Mouse (Mus musculus) macrophage (primary cell): ENCODE measurements around the gene Gm6034. TPM values are rescaled to one million over a fixed set of nuclear protein-coding genes. Genes with fewer than 3 reads are reported as not detected.
A peak's percentile ranks its signal among the peaks of the same experiment; 100 is the strongest.

Source experiments
- H3K27ac ChIP-seq: fragments of 350-480 bp; formaldehyde crosslinking; 2 replicates; pipeline ENCODE4 v1.9.0; 2021
- H3K36me3 ChIP-seq: fragments of 350-480 bp; formaldehyde crosslinking; 2 replicates; pipeline ENCODE4 v1.9.0; 2021; ENCODE audit errors: inconsistent target
- H3K4me3 ChIP-seq: fragments of 350-480 bp; formaldehyde crosslinking; 2 replicates; pipeline ENCODE4 v1.9.0; 2021; ENCODE audit errors: inconsistent target
- H3K79me2 ChIP-seq: fragments of 350-480 bp; formaldehyde crosslinking; 2 replicates; pipeline ENCODE4 v1.9.0; 2021; ENCODE audit errors: inconsistent target
- WGBS: methylation state at CpG from one replicate; pipeline ENCODE4 v1.1.7; 2026; ENCODE audit warnings: inconsistent platforms; ENCODE audit not compliant: missing documents; 5-methylcytosine and 5-hydroxymethylcytosine counted together
- polyA plus RNA-seq: library from polyadenylated mRNA; stranded (reverse); fragments of 250-400 nt; gene quantifications from 3 replicates; pipeline ENCODE4 v1.2.4, GENCODE M21; 2018; ENCODE audit warnings: inconsistent platforms

Gene Gm6034
- polyA plus RNA-seq, 1 experiment from 2014 or later = not detected

DNA sequence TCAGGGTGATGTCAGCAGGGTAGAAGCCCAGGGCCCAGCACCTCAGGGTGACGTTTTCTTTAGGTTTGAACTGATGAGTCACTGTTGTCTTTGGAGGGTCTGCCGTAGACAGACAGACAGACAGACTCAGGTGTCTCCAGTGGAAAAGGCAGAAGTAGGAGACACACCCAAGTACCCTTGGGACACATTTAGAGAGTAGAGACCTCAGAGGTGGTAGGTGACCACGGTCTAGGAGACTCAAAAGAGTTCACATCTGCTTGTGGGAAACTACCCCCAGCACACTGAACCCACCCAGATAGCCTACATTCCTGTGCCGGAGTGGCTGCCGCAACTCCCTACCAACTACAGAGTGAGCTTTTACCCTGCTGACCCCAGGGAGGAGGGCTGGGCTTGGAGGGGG lies 27.8 kb upstream of the Gm6034 start:
- H3K79me2 ChIP-seq = peaks cover 59% of the 10 kb centered on the region
- 94% methylated on average over 5 of the region's 5 CpGs for WGBS
- H3K36me3 ChIP-seq = peaks cover 43% of the 10 kb centered on the region
- H3K27ac ChIP-seq = no peak overlapping the region
- H3K4me3 ChIP-seq = no peak overlapping the region

DNA sequence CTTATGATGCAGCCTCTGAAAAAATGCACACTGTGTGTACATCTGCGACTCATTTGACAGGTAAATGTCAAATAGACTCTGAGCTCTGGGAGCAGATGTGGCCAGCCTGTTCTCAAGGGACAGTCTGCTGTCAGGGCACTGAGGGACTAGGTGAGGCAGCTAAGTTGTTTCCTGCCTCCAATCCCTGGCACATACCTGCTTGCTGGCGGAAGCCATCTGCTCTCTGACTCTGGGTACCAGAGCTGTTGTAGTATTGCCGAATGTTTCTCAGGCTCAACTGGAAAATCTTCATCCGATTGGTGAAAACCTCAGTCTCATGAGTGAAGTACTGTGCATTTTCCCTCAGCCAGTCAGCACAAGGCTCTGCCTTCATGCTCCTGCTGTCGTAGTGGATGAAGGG lies 25.7 kb upstream of the Gm6034 start:
- Histone ChIP-seq H3K36me3 (peaks cover 43% of the 10 kb centered on the region), H3K79me2 (peaks cover 63% of the 10 kb centered on the region), H3K27ac (no peak overlapping the region), H3K4me3 (no peak overlapping the region)
- WGBS = 96% methylated on average over 5 of the region's 5 CpGs

DNA sequence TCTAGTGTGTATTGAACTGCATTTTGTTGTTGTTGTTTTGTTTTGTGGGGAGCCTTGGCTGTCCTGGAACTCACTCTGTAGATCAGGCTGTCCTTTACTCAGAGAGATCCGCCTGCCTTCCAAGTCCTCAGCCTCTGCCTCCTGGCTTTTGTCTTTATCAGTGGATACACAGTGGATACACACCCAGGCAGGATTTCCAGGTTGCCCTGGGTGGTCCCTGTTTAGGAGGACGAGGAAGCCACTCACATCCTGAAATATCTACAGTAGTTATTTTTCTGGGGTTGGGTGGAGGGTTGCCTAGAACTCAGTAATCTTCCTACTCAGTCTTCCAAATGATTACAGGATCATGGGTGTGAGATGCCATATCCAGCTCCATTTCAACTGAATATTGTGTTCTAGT lies 23.8 kb upstream of the Gm6034 start:
- Histone ChIP-seq H3K27ac (peak overlapping the region; percentile 96), H3K4me3 (peak overlapping the region; percentile 64)

DNA sequence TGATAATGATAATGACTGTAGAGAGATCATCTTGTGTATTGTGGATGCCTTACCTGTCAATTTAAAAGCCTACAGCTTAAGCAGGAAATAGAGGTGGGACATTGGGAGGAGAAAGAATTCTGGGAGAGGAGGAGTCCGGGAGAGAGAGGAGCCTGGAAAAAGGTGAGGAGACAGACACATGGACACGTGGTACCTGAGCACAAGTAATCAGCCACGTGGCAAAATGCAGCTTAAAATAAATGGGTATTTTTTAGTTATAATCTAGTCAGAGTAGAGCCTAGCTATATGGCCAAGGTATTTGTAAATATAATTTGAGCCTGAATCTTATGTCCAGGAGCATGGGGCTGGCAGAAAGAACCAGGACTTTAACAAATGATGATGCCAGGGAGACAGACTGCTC lies 23.2 kb upstream of the Gm6034 start:
- 39% methylated on average over 3 of the region's 3 CpGs for WGBS
- Histone ChIP-seq H3K4me3 (peak overlapping the region; percentile 64), H3K79me2 (peaks cover 58% of the 10 kb centered on the region), H3K36me3 (peaks cover 38% of the 10 kb centered on the region), H3K27ac (peak overlapping the region; percentile 96)

More for the DNA sequence above, 23.8 kb upstream of the Gm6034 start:
- 55% methylated on average over 2 of the region's 2 CpGs for WGBS
- Histone ChIP-seq H3K36me3 (peaks cover 43% of the 10 kb centered on the region), H3K79me2 (peaks cover 63% of the 10 kb centered on the region)

DNA sequence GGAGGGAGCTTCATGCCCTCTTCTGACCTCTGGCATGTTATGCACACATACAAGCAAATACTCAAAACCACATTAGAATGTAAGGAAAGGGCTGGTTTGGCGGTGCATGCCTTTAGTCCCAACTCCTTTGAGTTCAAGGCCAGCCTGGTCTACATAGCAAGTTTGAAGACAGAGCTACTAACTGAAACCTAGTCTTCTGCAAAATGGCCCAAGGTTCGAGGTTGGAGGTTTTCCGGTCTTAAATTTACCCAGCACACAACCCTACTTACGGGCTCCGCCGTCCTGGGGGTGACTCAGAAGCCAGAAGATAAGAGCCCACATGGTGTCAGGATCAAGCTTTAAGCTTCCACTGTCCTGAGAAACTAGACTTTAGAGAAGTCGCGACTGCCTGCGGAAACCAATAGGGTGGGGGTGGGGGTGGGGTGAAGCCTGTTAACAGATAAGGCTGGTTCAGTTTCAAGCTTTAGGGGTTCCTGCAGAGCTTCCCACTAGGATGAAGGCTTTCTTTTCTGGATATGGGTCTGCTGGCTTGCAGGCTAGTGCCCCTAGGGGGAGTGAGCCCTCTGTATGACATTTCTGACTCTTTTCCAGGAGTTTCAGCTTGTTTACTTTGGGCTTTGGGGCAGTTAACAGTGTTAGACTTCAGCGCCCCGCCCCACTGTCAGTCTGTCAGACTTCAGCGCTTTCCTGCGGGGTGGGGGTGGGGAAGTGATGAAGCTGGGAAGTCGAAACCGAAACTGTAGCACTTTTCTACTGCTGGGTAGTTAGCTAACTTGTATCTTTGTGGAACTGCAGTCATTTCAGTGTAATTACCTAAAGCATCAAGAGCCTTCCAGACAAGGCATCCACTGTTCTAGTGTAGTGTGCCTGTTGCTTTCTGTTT lies 22.3 kb upstream of the Gm6034 start, which contains the start of gene H2-T24:
TSS of gene H2-T24 (minus strand) at position 370 of the 883 bp plus-strand sequence.
- H3K79me2 ChIP-seq = peaks cover 49% of the 10 kb centered on the region
- H3K4me3 ChIP-seq = peak within 1 kb of the TSS; percentile 64
- WGBS = 0% methylated on average over 15 of the region's 15 CpGs
- peak within 1 kb of the TSS; percentile 96 for H3K27ac ChIP-seq
- H3K36me3 ChIP-seq = peaks cover 29% of the 10 kb centered on the region

DNA sequence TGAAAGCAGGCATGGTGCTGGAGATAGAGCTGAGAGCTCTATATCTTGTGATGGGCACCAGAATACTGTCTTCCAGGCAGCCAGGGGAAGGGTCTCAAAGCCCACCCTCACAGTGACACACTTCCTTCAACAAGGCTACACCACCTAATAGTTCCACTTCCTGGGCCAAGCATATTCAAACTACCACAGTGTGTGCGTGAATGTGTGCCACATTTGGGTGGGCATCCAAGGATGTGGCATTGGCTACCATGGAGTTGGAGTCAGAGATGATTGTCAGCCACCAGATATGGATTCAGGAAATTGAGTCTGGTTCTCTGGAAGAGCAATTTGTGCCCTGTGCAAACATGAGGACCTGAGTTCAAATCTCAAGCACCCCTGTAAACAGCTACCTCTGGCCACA lies 21.5 kb upstream of the Gm6034 start:
- 88% methylated on average over 1 of the region's 1 CpGs for WGBS
- Histone ChIP-seq H3K36me3 (peaks cover 20% of the 10 kb centered on the region), H3K4me3 (no peak overlapping the region), H3K79me2 (peaks cover 40% of the 10 kb centered on the region), H3K27ac (peak overlapping the region; percentile 96)

DNA sequence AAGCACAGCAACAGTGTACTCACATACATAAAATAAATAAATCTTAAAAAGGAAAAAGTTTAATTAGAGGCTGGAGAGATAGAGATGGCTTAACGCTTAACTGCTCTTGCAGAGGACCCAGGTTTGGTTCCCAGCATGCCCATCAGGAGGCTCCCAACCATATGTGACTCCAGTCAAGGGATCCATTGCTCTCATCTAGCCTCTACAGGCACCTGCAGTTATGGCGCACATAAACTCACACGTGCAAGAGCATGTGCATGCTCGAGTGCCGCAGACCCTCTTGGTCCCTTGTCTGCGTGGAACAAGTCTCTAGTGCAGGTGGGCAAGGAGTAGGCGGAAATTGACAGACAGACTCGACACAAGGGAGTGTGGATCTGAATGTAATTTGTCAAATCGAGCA lies 20.7 kb upstream of the Gm6034 start:
- peak overlapping the region; percentile 96 for H3K27ac ChIP-seq
- H3K79me2 ChIP-seq = peaks cover 32% of the 10 kb centered on the region
- H3K4me3 ChIP-seq = no peak overlapping the region
- peaks cover 12% of the 10 kb centered on the region for H3K36me3 ChIP-seq
- 75% methylated on average over 9 of the region's 9 CpGs for WGBS

DNA sequence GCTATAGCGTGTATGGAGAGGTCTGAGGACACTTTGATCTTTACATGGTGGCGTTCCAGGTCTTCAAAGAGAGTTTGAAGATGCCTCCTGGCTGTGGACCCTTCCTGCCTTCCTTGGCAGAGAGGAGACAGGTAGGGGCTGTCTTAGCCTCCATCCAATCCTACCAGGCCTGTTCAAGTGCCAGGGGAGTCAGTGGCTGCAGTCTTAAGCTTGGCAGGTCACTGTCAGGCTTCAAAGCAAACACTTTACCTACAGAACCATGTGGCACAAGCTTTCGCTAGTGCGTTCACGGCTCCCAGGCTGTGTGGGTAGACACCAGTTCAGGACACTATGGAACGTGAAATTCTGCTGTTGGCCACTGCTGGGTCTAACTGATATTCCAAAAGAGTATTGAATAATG lies 19.8 kb upstream of the Gm6034 start:
- peak overlapping the region; percentile 96 for H3K27ac ChIP-seq
- H3K4me3 ChIP-seq = no peak overlapping the region
- 94% methylated on average over 6 of the region's 6 CpGs for whole genome bisulfite sequencing
- H3K79me2 ChIP-seq = peaks cover 24% of the 10 kb centered on the region
- H3K36me3 ChIP-seq = peaks cover 4% of the 10 kb centered on the region; the same call in 1 of the 2 replicates

DNA sequence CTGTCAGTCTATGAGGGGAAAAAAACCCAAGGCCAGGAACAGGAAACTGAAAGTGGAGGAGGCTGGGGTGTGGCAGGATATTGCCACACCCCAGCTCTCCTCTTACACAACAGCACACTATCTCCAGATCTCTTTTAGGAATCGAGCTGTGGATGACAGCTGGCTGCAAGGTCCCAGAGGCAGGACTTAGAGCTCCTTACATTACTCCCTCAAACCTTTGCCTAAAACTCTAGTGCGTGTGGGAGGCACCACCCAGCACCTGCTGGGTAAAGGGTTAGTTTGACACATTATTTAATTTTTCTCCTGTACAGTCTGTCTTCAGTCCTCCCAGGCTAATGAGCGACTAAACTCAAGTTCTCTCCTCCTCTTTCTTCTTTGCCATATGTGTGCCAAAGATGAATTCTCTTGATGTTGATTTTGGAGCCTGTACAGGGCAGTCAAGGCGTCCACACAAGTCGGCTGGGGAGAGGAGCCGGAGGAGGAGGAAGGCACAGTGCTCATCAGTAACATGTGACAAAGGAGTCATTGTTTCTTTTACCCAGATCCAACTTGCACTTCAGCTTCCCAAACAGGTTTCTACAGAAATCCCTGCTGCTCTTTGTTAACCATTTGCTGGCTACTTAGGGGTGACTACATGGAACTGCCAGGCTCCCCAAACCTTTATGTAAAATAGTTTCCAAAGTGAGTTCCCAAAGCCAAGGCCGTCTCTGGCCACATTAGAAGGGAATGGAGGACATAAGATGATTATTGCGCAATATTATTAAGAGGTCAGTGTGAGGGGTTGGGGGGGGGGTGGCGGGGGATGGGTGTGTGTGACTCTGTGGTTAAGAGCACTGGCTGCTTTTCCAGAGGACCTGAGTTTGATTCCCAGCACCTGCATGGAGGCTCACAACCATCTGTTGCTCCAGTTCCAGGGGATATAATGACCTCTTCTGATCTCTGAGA lies 18.8 kb upstream of the Gm6034 start:
- Histone ChIP-seq H3K79me2 (peaks cover 13% of the 10 kb centered on the region), H3K27ac (peak overlapping the region; percentile 96), H3K36me3 (no peaks in the 10 kb centered on the region), H3K4me3 (no peak overlapping the region)
- 28% methylated on average over 7 of the region's 9 CpGs for WGBS

DNA sequence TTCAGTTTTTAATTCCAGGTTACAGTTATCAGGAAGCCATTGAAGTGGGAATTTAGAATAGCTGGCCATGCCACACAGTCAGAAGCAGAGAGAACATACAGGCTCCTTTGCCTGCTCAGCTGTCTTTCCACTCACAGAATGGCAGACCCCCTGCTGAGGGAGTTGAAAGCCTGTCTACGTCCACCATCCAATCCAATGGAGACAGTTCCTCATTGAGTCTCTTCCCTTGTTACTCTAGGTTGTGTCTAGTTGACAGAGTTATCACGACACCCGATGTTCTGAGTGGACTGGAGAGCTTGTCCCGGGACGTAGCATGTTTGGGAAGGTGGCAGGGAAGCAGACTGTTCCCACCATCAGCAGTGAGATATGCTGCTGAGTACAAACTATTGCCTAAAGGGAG lies 17.6 kb upstream of the Gm6034 start:
- 82% methylated on average over 5 of the region's 5 CpGs for WGBS
- Histone ChIP-seq H3K36me3 (peaks cover 1% of the 10 kb centered on the region; the same call in 1 of the 2 replicates), H3K4me3 (no peak overlapping the region), H3K27ac (peak overlapping the region; percentile 96), H3K79me2 (peaks cover 2% of the 10 kb centered on the region; the same call in 1 of the 2 replicates)

DNA sequence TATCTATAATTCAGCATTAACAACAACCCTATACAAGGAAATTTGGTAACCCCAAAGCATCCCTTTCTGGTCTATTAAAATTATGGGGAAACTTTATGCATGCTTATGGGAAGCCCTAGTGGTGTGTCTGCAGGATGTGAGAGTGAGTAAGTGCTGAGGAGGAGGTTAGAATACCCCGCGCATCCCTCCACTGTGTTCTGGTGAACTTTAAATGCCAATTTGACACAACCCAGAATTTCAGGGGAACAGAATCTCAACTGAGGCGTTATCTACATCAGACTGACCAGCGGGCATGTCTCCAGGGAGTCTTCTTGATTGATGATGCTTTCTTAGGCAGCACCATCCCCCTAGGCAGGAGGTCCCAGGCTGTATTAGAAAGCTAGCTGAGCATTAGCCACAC lies 16.9 kb upstream of the Gm6034 start:
- no peak overlapping the region for H3K4me3 ChIP-seq
- WGBS = 81% methylated on average over 4 of the region's 4 CpGs
- peaks cover 8% of the 10 kb centered on the region; the same call in 1 of the 2 replicates for H3K79me2 ChIP-seq
- no peak overlapping the region for H3K27ac ChIP-seq
- peaks cover 6% of the 10 kb centered on the region; the same call in 1 of the 2 replicates for H3K36me3 ChIP-seq

DNA sequence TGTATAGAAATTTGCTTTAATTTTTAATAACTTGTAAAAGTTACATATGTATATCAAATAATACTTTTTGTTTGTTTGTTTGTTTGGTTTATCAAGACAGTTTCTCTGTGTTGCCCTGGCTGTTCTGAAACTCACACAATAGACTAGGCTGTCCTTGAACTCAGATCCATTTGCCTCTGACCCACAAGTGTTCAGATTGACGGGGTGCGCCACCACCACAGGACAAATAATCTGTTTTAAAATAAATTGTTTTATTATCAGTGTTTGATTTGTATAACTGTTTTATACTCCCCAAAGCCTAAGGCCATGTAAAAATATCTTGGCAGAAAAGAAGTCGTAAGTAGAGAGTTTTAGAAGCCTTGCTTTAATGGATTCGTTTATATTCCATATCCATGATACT lies 15.1 kb upstream of the Gm6034 start:
- 100% methylated on average over 4 of the region's 4 CpGs for WGBS
- H3K4me3 ChIP-seq = no peak overlapping the region

DNA sequence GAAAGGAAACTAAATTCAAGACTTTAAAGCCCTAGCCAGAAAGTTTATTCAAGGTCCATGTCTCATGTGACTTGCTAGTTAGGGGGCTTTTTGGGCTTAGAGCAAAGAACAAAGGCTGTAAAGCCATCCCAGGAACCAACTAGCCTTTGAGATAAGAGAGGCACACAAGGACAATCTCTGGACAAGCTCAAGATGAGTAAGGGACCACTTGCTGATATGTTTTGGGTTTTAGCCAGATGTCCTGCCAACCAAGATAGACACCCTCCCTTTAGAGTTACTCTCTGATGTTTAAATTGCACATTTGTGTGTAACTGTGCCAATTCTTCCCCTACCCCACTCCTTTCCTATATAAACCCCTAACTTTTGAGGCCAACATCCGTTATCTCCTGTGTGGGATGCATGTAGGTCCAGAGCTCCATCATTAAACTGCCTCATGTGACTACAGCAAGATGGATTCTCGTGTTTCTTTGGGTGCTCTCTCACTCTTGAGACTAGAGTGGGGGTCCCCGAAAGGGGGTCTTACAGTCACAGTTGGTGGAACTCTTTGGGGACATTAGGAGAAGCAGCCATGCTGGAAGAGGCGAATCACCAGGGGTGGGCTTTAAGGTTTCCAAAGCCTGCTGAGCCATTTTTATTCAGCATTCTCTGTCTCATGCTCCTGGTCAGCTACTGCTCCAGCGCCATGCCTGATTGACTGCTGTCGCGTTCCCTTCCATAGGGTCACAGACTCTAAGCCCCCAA lies 13.7 kb upstream of the Gm6034 start:
- no peak overlapping the region for H3K4me3 ChIP-seq
- 94% methylated on average over 7 of the region's 7 CpGs for WGBS
- H3K27ac ChIP-seq = no peak overlapping the region
- peaks cover 21% of the 10 kb centered on the region for H3K79me2 ChIP-seq
- peaks cover 6% of the 10 kb centered on the region; the same call in 1 of the 2 replicates for H3K36me3 ChIP-seq

More for the DNA sequence above, 15.1 kb upstream of the Gm6034 start:
- Histone ChIP-seq H3K36me3 (peaks cover 6% of the 10 kb centered on the region; the same call in 1 of the 2 replicates), H3K79me2 (peaks cover 21% of the 10 kb centered on the region), H3K27ac (no peak overlapping the region)
